Mouse (Mus musculus): Measurements from ENCODE around the gene Cluap1. TPM values are rescaled to one million over a fixed set of nuclear protein-coding genes. Genes with fewer than 3 reads are reported as not detected.

Gene Cluap1
- total and polyA plus RNA-seq, 2 experiments, result 2.7 to 5.4 TPM

DNA sequence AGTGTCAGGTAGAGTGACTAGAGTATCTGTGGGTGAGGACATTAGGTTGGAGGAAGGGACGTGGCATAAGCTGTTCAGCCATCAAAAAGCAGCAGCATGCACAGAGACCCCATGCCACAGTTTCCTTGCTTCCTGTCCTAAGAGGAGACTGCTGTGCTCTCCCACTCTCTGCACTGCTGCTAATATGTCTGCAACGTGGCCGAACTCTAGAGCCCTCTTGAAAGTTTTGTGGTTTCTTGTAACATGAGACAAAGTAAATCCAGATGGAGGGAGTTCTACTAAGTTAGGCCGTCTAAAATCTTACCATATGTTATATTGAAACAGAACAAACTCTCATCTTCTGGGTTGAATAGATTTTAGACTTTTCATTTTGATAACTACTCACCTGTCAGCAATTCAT lies 15.4 kb downstream of the Cluap1 start:
- Histone ChIP-seq H3K4me3 (ENCODE audit: insufficient read depth, low read depth, low read length) (no peak overlapping the region), H3K4me1 (ENCODE audit: control insufficient read depth, insufficient read depth, low read length) (no peaks in the 10 kb centered on the region), H3K27me3 (ENCODE audit: control insufficient read depth, insufficient read depth, low read length) (no peaks in the 10 kb centered on the region), H3K9ac (ENCODE audit: low read depth, low read length) (no peak overlapping the region), H3K27ac (replicated peaks; ENCODE audit: insufficient read depth, low read depth, low read length) (no peak overlapping the region), H3K79me2 (ENCODE audit: control insufficient read depth, insufficient read depth, low read length) (no peaks in the 10 kb centered on the region), H3K36me3 (ENCODE audit: control insufficient read depth, insufficient read depth, low read length) (peaks cover 47% of the 10 kb centered on the region)
- no peak for TF ChIP-seq POLR2A (IDR thresholded peaks at IDR 0.05; ENCODE audit: extremely low read depth, insufficient read depth, low read length)
- TF ChIP-seq CTCF (IDR thresholded peaks at IDR 0.05; ENCODE audit: low read depth, low read length), result no peak
- DNase-seq (ENCODE audit: extremely low read depth, low read depth, low spot score), result no peak
- 80% methylated on average over 4 of the region's 4 CpGs for WGBS

DNA sequence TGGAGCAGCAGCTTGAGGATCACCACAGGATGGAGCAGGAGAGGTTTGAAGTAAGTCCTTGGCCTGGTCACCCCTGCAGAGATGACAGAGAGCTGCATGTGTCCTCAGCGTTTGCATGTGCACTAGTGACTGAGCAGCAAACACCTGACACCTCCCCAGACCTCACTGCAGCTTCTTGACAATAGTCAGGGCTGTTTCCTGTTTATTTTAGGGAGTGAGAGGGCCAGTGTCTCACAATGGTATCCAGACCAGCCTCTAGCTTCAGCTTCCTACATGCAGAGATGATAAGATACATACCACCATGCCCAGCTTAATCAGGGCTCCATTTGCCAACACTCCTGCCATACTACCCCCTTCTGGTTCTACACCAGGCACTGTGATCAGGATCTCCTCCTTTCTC lies 20.0 kb downstream of the Cluap1 start:
- peaks cover 28% of the 10 kb centered on the region for H3K36me3 ChIP-seq (ENCODE audit: control insufficient read depth, insufficient read depth, low read length)
- H3K27me3 ChIP-seq (ENCODE audit: control insufficient read depth, insufficient read depth, low read length), result no peaks in the 10 kb centered on the region
- H3K27ac ChIP-seq (replicated peaks; ENCODE audit: insufficient read depth, low read depth, low read length), result no peak overlapping the region
- no peak overlapping the region for H3K4me3 ChIP-seq (ENCODE audit: insufficient read depth, low read depth, low read length)
- WGBS, result 42% methylated on average over 1 of the region's 1 CpGs
- no peaks in the 10 kb centered on the region for H3K79me2 ChIP-seq (ENCODE audit: control insufficient read depth, insufficient read depth, low read length)
- H3K9ac ChIP-seq (ENCODE audit: low read depth, low read length), result no peak overlapping the region
- no peaks in the 10 kb centered on the region for H3K4me1 ChIP-seq (ENCODE audit: control insufficient read depth, insufficient read depth, low read length)
- no peak for TF ChIP-seq POLR2A (IDR thresholded peaks at IDR 0.05; ENCODE audit: extremely low read depth, insufficient read depth, low read length)
- TF ChIP-seq CTCF (IDR thresholded peaks at IDR 0.05; ENCODE audit: low read depth, low read length), result no peak
- DNase-seq (ENCODE audit: extremely low read depth, low read depth, low spot score), result no peak

- H3K79me2 ChIP-seq (ENCODE audit: control insufficient read depth, insufficient read depth, low read length), result no peaks in the 10 kb centered on the region
- WGBS, result 78% methylated on average over 7 of the region's 7 CpGs
- peak; percentile 17 for DNase-seq (ENCODE audit: extremely low read depth, low read depth, low spot score)
- H3K36me3 ChIP-seq (ENCODE audit: control insufficient read depth, insufficient read depth, low read length), result peaks cover 24% of the 10 kb centered on the region
- H3K4me1 ChIP-seq (ENCODE audit: control insufficient read depth, insufficient read depth, low read length), result peaks cover 4% of the 10 kb centered on the region; the same call in 1 of the 2 replicates
- H3K9ac ChIP-seq (ENCODE audit: low read depth, low read length), result no peak overlapping the region
- TF ChIP-seq CTCF (IDR thresholded peaks at IDR 0.05; ENCODE audit: low read depth, low read length) (no peak), POLR2A (IDR thresholded peaks at IDR 0.05; ENCODE audit: extremely low read depth, insufficient read depth, low read length) (no peak)
- H3K4me3 ChIP-seq (ENCODE audit: insufficient read depth, low read depth, low read length), result no peak overlapping the region
- H3K27ac ChIP-seq (replicated peaks; ENCODE audit: insufficient read depth, low read depth, low read length), result no peak overlapping the region
- no peaks in the 10 kb centered on the region for H3K27me3 ChIP-seq (ENCODE audit: control insufficient read depth, insufficient read depth, low read length)
These were observed 20.6 kb downstream of the Cluap1 start for GRCm38 (mm10) chr16:3929151-3929550.

DNA sequence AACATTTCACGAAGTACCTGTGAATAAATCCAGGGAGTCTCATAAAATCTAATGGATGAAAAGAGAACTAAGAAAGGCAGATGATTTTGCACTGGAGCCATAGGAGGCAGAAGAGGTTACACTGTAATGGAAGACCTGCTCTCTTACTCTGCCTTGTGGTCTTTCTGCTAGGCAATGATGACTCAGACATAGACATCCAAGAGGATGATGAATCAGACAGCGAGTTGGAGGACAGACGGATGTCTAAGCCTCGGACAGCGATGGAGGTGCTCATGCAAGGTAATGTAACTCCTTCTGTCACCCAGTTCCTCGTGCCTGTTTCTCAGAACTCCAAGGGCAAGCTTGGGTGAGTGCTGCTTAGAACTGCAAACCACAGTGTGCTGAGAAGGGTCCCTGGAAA lies 24.9 kb downstream of the Cluap1 start:
- no peak for TF ChIP-seq POLR2A (IDR thresholded peaks at IDR 0.05; ENCODE audit: extremely low read depth, insufficient read depth, low read length)
- TF ChIP-seq CTCF (IDR thresholded peaks at IDR 0.05; ENCODE audit: low read depth, low read length), result no peak
- Histone ChIP-seq H3K27me3 (ENCODE audit: control insufficient read depth, insufficient read depth, low read length) (no peaks in the 10 kb centered on the region), H3K36me3 (ENCODE audit: control insufficient read depth, insufficient read depth, low read length) (peaks cover 14% of the 10 kb centered on the region; the same call in 1 of the 2 replicates), H3K4me1 (ENCODE audit: control insufficient read depth, insufficient read depth, low read length) (peaks cover 4% of the 10 kb centered on the region; the same call in 1 of the 2 replicates), H3K9ac (ENCODE audit: low read depth, low read length) (no peak overlapping the region), H3K79me2 (ENCODE audit: control insufficient read depth, insufficient read depth, low read length) (no peaks in the 10 kb centered on the region), H3K27ac (replicated peaks; ENCODE audit: insufficient read depth, low read depth, low read length) (no peak overlapping the region), H3K4me3 (ENCODE audit: insufficient read depth, low read depth, low read length) (no peak overlapping the region)
- WGBS, result 92% methylated on average over 6 of the region's 6 CpGs
- DNase-seq (ENCODE audit: extremely low read depth, low read depth, low spot score), result no peak

DNA sequence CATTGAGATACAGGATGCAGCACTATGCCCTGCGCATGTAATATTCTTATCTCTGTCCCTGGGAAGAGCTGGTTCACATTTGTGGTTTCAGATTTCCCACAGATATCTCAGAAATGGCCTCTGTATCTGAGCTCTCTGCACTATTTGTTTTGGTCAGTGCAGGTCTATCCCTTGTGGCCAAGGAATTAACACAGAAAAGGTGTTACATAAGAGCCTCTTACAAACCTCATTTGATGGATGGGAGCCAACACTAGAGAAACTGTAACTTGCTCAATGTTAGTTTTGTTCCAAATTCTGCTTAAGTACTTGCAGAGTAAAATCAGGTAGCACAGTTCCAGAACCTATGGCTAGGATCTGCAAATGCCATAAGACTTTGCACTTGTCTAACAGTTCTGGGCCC lies 25.5 kb downstream of the Cluap1 start:
- Histone ChIP-seq H3K4me3 (ENCODE audit: insufficient read depth, low read depth, low read length) (no peak overlapping the region), H3K27me3 (ENCODE audit: control insufficient read depth, insufficient read depth, low read length) (no peaks in the 10 kb centered on the region), H3K36me3 (ENCODE audit: control insufficient read depth, insufficient read depth, low read length) (peaks cover 18% of the 10 kb centered on the region; the same call in 1 of the 2 replicates), H3K27ac (replicated peaks; ENCODE audit: insufficient read depth, low read depth, low read length) (no peak overlapping the region), H3K79me2 (ENCODE audit: control insufficient read depth, insufficient read depth, low read length) (no peaks in the 10 kb centered on the region), H3K9ac (ENCODE audit: low read depth, low read length) (no peak overlapping the region), H3K4me1 (ENCODE audit: control insufficient read depth, insufficient read depth, low read length) (peaks cover 4% of the 10 kb centered on the region; the same call in 1 of the 2 replicates)
- DNase-seq (ENCODE audit: extremely low read depth, low read depth, low spot score), result peak; percentile 98
- 37% methylated on average over 1 of the region's 1 CpGs for WGBS
- TF ChIP-seq POLR2A (IDR thresholded peaks at IDR 0.05; ENCODE audit: extremely low read depth, insufficient read depth, low read length), result no peak
- no peak for TF ChIP-seq CTCF (IDR thresholded peaks at IDR 0.05; ENCODE audit: low read depth, low read length)

GRCm38 (mm10) chr16:3934701-3935100 lies 26.1 kb downstream of the Cluap1 start:
- H3K36me3 ChIP-seq (ENCODE audit: control insufficient read depth, insufficient read depth, low read length), result peaks cover 15% of the 10 kb centered on the region; the same call in 1 of the 2 replicates
- WGBS, result 79% methylated on average over 4 of the region's 4 CpGs

More at GRCm38 (mm10) chr16:3934701-3935100, 26.1 kb downstream of the Cluap1 start:
- no peak for TF ChIP-seq CTCF (IDR thresholded peaks at IDR 0.05; ENCODE audit: low read depth, low read length)
- TF ChIP-seq POLR2A (IDR thresholded peaks at IDR 0.05; ENCODE audit: extremely low read depth, insufficient read depth, low read length), result no peak
- DNase-seq (ENCODE audit: extremely low read depth, low read depth, low spot score), result no peak
- H3K27me3 ChIP-seq (ENCODE audit: control insufficient read depth, insufficient read depth, low read length), result no peaks in the 10 kb centered on the region
- no peaks in the 10 kb centered on the region for H3K79me2 ChIP-seq (ENCODE audit: control insufficient read depth, insufficient read depth, low read length)
- H3K4me1 ChIP-seq (ENCODE audit: control insufficient read depth, insufficient read depth, low read length), result peaks cover 4% of the 10 kb centered on the region; the same call in 1 of the 2 replicates
- H3K4me3 ChIP-seq (ENCODE audit: insufficient read depth, low read depth, low read length), result no peak overlapping the region
- H3K27ac ChIP-seq (replicated peaks; ENCODE audit: insufficient read depth, low read depth, low read length), result no peak overlapping the region
- H3K9ac ChIP-seq (ENCODE audit: low read depth, low read length), result no peak overlapping the region
